Mouse (Mus musculus) midbrain, embryonic 14.5 days (tissue): Measurements from ENCODE around the gene Lrrc56. TPM values are rescaled to one million over a fixed set of nuclear protein-coding genes. Genes with fewer than 3 reads are reported as not detected.

Experiments used
- ATAC-seq: fragments of 200-750 bp; cut with Nextera tagmentation; 2 replicates; pipeline ENCODE4 v1.8.0; 2017; ENCODE audit warnings: moderate number of reproducible peaks, moderate library complexity; ENCODE audit not compliant: low FRiP score, low TSS enrichment
- DNase-seq: peaks from one replicate; pipeline ENCODE4 v3.0.0-alpha.2; 2015
- H3K27ac ChIP-seq: fragments of 300-500 bp; sonication (generic); replicated peaks from 2 replicates; pipeline ENCODE4 v1.5.1; 2014; ENCODE audit warnings: mild to moderate bottlenecking, low read depth, low read length, moderate library complexity
- H3K27me3 ChIP-seq: fragments of 300-500 bp; sonication (generic); 2 replicates; pipeline ENCODE4 v1.6.1; 2014; ENCODE audit warnings: low read length, control low read depth, mixed read lengths; ENCODE audit not compliant: control insufficient read depth, insufficient read depth
- H3K36me3 ChIP-seq: fragments of 300-500 bp; sonication (generic); 2 replicates; pipeline ENCODE4 v1.6.1; 2014; ENCODE audit warnings: low read length, control low read depth; ENCODE audit not compliant: control insufficient read depth, insufficient read depth
- H3K4me1 ChIP-seq: fragments of 300-500 bp; sonication (generic); 2 replicates; pipeline ENCODE4 v1.6.1; 2014; ENCODE audit warnings: mild to moderate bottlenecking, antibody characterized with exemption, low read length, control low read depth; ENCODE audit not compliant: control insufficient read depth, insufficient read depth
- H3K4me2 ChIP-seq: fragments of 300-500 bp; sonication (generic); 2 replicates; pipeline ENCODE4 v1.6.1; 2014; ENCODE audit warnings: mild to moderate bottlenecking, low read length, moderate library complexity
- H3K4me3 ChIP-seq: fragments of 300-500 bp; sonication (generic); replicated peaks from 2 replicates; pipeline ENCODE4 v1.5.1; 2014; ENCODE audit warnings: low read depth, low read length
- H3K9ac ChIP-seq: fragments of 300-500 bp; sonication (generic); replicated peaks from 2 replicates; pipeline ENCODE4 v1.6.1; 2014; ENCODE audit warnings: mild to moderate bottlenecking, low read length, moderate library complexity
- H3K9me3 ChIP-seq: fragments of 300-500 bp; sonication (generic); 2 replicates; pipeline ENCODE4 v1.6.1; 2016; ENCODE audit warnings: low read length, control low read depth, mixed read lengths; ENCODE audit not compliant: control insufficient read depth
- WGBS: fragments of 180-500 bp; shearing (Covaris S2); extraction: QIAGEN DNeasy Blood & Tissue Kit; methylation state at CpG from one replicate; pipeline ENCODE4 v1.1.7; 2014; 5-methylcytosine and 5-hydroxymethylcytosine counted together
- polyA plus RNA-seq: library from polyadenylated mRNA; unstranded; fragments of >200 nt; fragmentation: Nextera tagmentation; extraction: Ambion mirVana; gene quantifications from 2 replicates; pipeline ENCODE4 v1.2.1, GENCODE M21; 2014

Lrrc56 gene
- polyA plus RNA-seq, 1 experiment from 2014 or later, result 9.0 TPM

- no peaks in the 10 kb centered on the region for H3K9me3 ChIP-seq
- no peaks in the 10 kb centered on the region for H3K27me3 ChIP-seq
- DNase-seq (no peak), ATAC-seq (no peak)
- no peak overlapping the region for H3K4me3 ChIP-seq
- H3K36me3 ChIP-seq, result 0 out of 2 replicates have a peak, but pooled peaks cover 5% of the 10 kb centered on the region
- 91% methylated on average over 17 of the region's 17 CpGs for whole genome bisulfite sequencing
- H3K4me2 ChIP-seq, result no peak overlapping the region
- no peak overlapping the region for H3K27ac ChIP-seq
- H3K9ac ChIP-seq, result no peak overlapping the region
- H3K4me1 ChIP-seq, result peaks cover 23% of the 10 kb centered on the region
Measured at GRCm38 (mm10) chr7:141217343-141218013, 23.5 kb downstream of the Lrrc56 start.

- Histone ChIP-seq H3K4me2 (no peak overlapping the region), H3K9ac (no peak overlapping the region), H3K9me3 (no peaks in the 10 kb centered on the region), H3K27ac (no peak overlapping the region), H3K4me1 (peaks cover 28% of the 10 kb centered on the region), H3K36me3 (0 out of 2 replicates have a peak, but pooled peaks cover 5% of the 10 kb centered on the region), H3K4me3 (no peak overlapping the region), H3K27me3 (no peaks in the 10 kb centered on the region)
- ATAC-seq (no peak), DNase-seq (no peak)
- 89% methylated on average over 3 of the region's 3 CpGs for WGBS
Measured at GRCm38 (mm10) chr7:141218141-141218540, 24.2 kb downstream of the Lrrc56 start.

GRCm38 (mm10) chr7:141218557-141219133 is 24.7 kb downstream of the Lrrc56 start:
- H3K27me3 ChIP-seq, result no peaks in the 10 kb centered on the region
- no peak overlapping the region for H3K27ac ChIP-seq
- no peak overlapping the region for H3K4me2 ChIP-seq
- H3K9ac ChIP-seq, result no peak overlapping the region
- 0 out of 2 replicates have a peak, but pooled peaks cover 5% of the 10 kb centered on the region for H3K36me3 ChIP-seq
- ATAC-seq, result no peak
- no peaks in the 10 kb centered on the region for H3K9me3 ChIP-seq
- peaks cover 28% of the 10 kb centered on the region for H3K4me1 ChIP-seq
- DNase-seq, result no peak
- no peak overlapping the region for H3K4me3 ChIP-seq
- WGBS, result 93% methylated on average over 5 of the region's 5 CpGs

GRCm38 (mm10) chr7:141219558-141220099 is 25.7 kb downstream of the Lrrc56 start:
- H3K36me3 ChIP-seq, result 0 out of 2 replicates have a peak, but pooled peaks cover 5% of the 10 kb centered on the region
- 100% methylated on average over 1 of the region's 1 CpGs for WGBS
- no peak overlapping the region for H3K4me3 ChIP-seq
- H3K9ac ChIP-seq, result no peak overlapping the region
- H3K4me2 ChIP-seq, result no peak overlapping the region
- peaks cover 27% of the 10 kb centered on the region for H3K4me1 ChIP-seq
- H3K27me3 ChIP-seq, result no peaks in the 10 kb centered on the region
- ATAC-seq (no peak), DNase-seq (no peak)
- H3K9me3 ChIP-seq, result no peaks in the 10 kb centered on the region
- no peak overlapping the region for H3K27ac ChIP-seq

GRCm38 (mm10) chr7:141220377-141220776 is 26.4 kb downstream of the Lrrc56 start:
- Histone ChIP-seq H3K4me2 (no peak overlapping the region), H3K4me1 (peaks cover 21% of the 10 kb centered on the region), H3K4me3 (no peak overlapping the region), H3K27me3 (no peaks in the 10 kb centered on the region), H3K9me3 (no peaks in the 10 kb centered on the region), H3K36me3 (0 out of 2 replicates have a peak, but pooled peaks cover 5% of the 10 kb centered on the region), H3K27ac (no peak overlapping the region), H3K9ac (no peak overlapping the region)
- no peak for ATAC-seq
- DNase-seq, result no peak
- WGBS, result 84% methylated on average over 1 of the region's 1 CpGs

GRCm38 (mm10) chr7:141221249-141222125 is 27.5 kb downstream of the Lrrc56 start:
- WGBS, result 2% methylated on average over 44 of the region's 44 CpGs
- no peaks in the 10 kb centered on the region for H3K9me3 ChIP-seq
- peaks cover 17% of the 10 kb centered on the region for H3K4me1 ChIP-seq
- H3K36me3 ChIP-seq, result 0 out of 2 replicates have a peak, but pooled peaks cover 5% of the 10 kb centered on the region
- peak overlapping the region; percentile 78 for H3K27ac ChIP-seq
- ATAC-seq (peak; percentile 97), DNase-seq (peak; percentile 98)
- peak overlapping the region; percentile 33 for H3K4me3 ChIP-seq
- peak overlapping the region; percentile 48 for H3K9ac ChIP-seq
- no peaks in the 10 kb centered on the region for H3K27me3 ChIP-seq
- peak overlapping the region; percentile 69 for H3K4me2 ChIP-seq

- peaks cover 15% of the 10 kb centered on the region for H3K4me1 ChIP-seq
- peak overlapping the region; percentile 69 for H3K4me2 ChIP-seq
- H3K9ac ChIP-seq, result peak overlapping the region; percentile 48
- H3K27ac ChIP-seq, result peak overlapping the region; percentile 78
- DNase-seq (no peak), ATAC-seq (no peak; the same call in 1 of the 2 replicates)
- H3K9me3 ChIP-seq, result no peaks in the 10 kb centered on the region
- 0 out of 2 replicates have a peak, but pooled peaks cover 5% of the 10 kb centered on the region for H3K36me3 ChIP-seq
- WGBS, result 4% methylated on average over 8 of the region's 8 CpGs
- no peaks in the 10 kb centered on the region for H3K27me3 ChIP-seq
- peak overlapping the region; percentile 33 for H3K4me3 ChIP-seq
Measured at GRCm38 (mm10) chr7:141222126-141222467, 28.1 kb downstream of the Lrrc56 start.

GRCm38 (mm10) chr7:141222696-141223215 is 28.8 kb downstream of the Lrrc56 start:
- no peak overlapping the region; the same call in 1 of the 2 replicates for H3K9ac ChIP-seq
- H3K4me2 ChIP-seq, result peak overlapping the region; percentile 69
- ATAC-seq, result no peak
- H3K4me3 ChIP-seq, result peak overlapping the region; percentile 33; the same call in 1 of the 2 replicates
- H3K36me3 ChIP-seq, result 0 out of 2 replicates have a peak, but pooled peaks cover 5% of the 10 kb centered on the region
- peak overlapping the region; percentile 78; the same call in 1 of the 2 replicates for H3K27ac ChIP-seq
- H3K27me3 ChIP-seq, result no peaks in the 10 kb centered on the region
- no peak for DNase-seq
- H3K4me1 ChIP-seq, result peaks cover 15% of the 10 kb centered on the region
- H3K9me3 ChIP-seq, result no peaks in the 10 kb centered on the region
- WGBS, result 92% methylated on average over 4 of the region's 4 CpGs
